Mouse (Mus musculus) embryonic facial prominence, embryonic 12.5 days (tissue): ENCODE measurements at regions not wholly inside any gene's neighbourhood (a gene's known extent, or its start where the extent isn't known, plus 50 kb on each side); places are given as distances from the start of the nearest gene placed in this dataset.

Experiments
- ATAC-seq: fragments of 200-750 bp; cut with Nextera tagmentation; 2 replicates; pipeline ENCODE4 v1.8.0; 2017; ENCODE audit not compliant: insufficient number of reproducible peaks, insufficient read depth, low FRiP score, low TSS enrichment
- H3K27ac ChIP-seq: fragments of 300-500 bp; sonication (generic); 2 replicates; pipeline ENCODE4 v1.5.1; 2016; ENCODE audit warnings: mild to moderate bottlenecking
- H3K27me3 ChIP-seq: fragments of 300-500 bp; sonication (generic); 2 replicates; pipeline ENCODE4 v1.6.1; 2016; ENCODE audit warnings: mild to moderate bottlenecking, moderate library complexity
- H3K36me3 ChIP-seq: fragments of 300-500 bp; sonication (generic); 2 replicates; pipeline ENCODE4 v1.6.1; 2016; ENCODE audit warnings: mild to moderate bottlenecking
- H3K4me1 ChIP-seq: fragments of 300-500 bp; sonication (generic); 2 replicates; pipeline ENCODE4 v1.6.1; 2016
- H3K4me2 ChIP-seq: fragments of 300-500 bp; sonication (generic); replicated peaks from 2 replicates; pipeline ENCODE4 v1.6.1; 2016; ENCODE audit warnings: mild to moderate bottlenecking, moderate library complexity
- H3K4me3 ChIP-seq: fragments of 300-500 bp; sonication (generic); 2 replicates; pipeline ENCODE4 v1.5.1; 2016; ENCODE audit warnings: mild to moderate bottlenecking
- H3K9ac ChIP-seq: fragments of 300-500 bp; sonication (generic); 2 replicates; pipeline ENCODE4 v1.6.1; 2016; ENCODE audit warnings: mild to moderate bottlenecking, moderate library complexity
- H3K9me3 ChIP-seq: fragments of 300-500 bp; sonication (generic); 2 replicates; pipeline ENCODE4 v1.6.1; 2016; ENCODE audit warnings: mild to moderate bottlenecking, moderate library complexity
- WGBS: fragments of 180-500 bp; shearing (Covaris S2); methylation state at CpG from one replicate; pipeline ENCODE4 v1.1.7; 2016; 5-methylcytosine and 5-hydroxymethylcytosine counted together

- Histone ChIP-seq H3K4me3 (no peak overlapping the region), H3K4me1 (no peaks in the 10 kb centered on the region), H3K27me3 (no peaks in the 10 kb centered on the region), H3K36me3 (no peaks in the 10 kb centered on the region), H3K9ac (no peak overlapping the region), H3K27ac (no peak overlapping the region), H3K4me2 (no peak overlapping the region), H3K9me3 (no peaks in the 10 kb centered on the region)
- no peak for ATAC-seq
- WGBS: 76% methylated on average over 2 of the region's 2 CpGs
Measured at GRCm38 (mm10) chr10:24532776-24533175, 62.5 kb upstream of the Ccn2 start.

- H3K4me2 ChIP-seq: no peak overlapping the region
- WGBS: 90% methylated on average over 11 of the region's 11 CpGs
- ATAC-seq: no peak
Measured at GRCm38 (mm10) chr10:24534901-24535300, 60.3 kb upstream of the Ccn2 start.

DNA sequence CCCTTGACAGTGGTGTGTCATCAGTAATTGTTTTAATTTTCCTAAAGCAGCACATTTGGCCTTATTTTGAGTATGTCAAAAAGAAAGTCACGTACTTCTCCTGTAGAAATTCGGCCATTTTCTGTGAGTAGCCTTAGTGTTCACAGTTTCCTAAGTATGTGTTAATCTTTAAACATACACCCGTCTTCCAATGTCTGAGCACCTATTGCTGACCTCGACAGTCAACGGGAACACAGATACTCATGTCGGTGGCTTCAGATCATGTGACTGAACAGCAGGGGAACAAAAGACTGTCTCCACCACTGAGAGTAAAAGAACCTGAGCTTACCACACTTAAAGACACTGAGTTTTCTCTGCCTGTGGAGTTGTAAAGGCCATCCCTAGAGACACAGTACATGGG is 59.8 kb upstream of the Ccn2 start:
- H3K27ac ChIP-seq: no peak overlapping the region
- no peaks in the 10 kb centered on the region for H3K9me3 ChIP-seq
- H3K9ac ChIP-seq: no peak overlapping the region
- no peak for ATAC-seq
- H3K27me3 ChIP-seq: no peaks in the 10 kb centered on the region
- no peak overlapping the region for H3K4me3 ChIP-seq
- no peak overlapping the region for H3K4me2 ChIP-seq
- H3K4me1 ChIP-seq: no peaks in the 10 kb centered on the region
- WGBS: 87% methylated on average over 6 of the region's 6 CpGs
- no peaks in the 10 kb centered on the region for H3K36me3 ChIP-seq

More at GRCm38 (mm10) chr10:24534901-24535300, 60.3 kb upstream of the Ccn2 start:
- no peaks in the 10 kb centered on the region for H3K27me3 ChIP-seq
- H3K36me3 ChIP-seq: no peaks in the 10 kb centered on the region
- no peak overlapping the region for H3K9ac ChIP-seq
- no peaks in the 10 kb centered on the region for H3K4me1 ChIP-seq
- no peak overlapping the region for H3K27ac ChIP-seq
- no peaks in the 10 kb centered on the region for H3K9me3 ChIP-seq
- no peak overlapping the region for H3K4me3 ChIP-seq

DNA sequence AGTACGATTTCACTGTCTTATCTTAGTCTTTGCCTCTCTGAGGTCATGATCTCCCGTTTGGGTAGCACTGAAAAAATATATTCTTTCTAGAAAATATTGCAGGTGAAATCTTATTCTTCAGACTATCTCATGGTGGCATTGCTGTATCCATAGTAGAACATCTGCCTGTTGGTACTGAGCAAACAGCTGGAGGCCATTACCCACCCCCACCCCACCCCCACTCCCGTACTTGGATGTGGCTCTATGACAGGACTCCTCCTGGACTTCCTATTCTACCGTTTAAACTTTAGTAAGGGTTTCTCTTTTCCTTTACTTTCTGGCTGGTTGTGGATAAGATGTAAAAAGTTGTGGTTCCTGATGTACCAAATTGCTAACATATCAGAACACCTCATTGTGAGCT is 53.3 kb upstream of the Ccn2 start:
- no peaks in the 10 kb centered on the region for H3K36me3 ChIP-seq
- H3K4me2 ChIP-seq: no peak overlapping the region
- H3K4me1 ChIP-seq: no peaks in the 10 kb centered on the region
- no peak for ATAC-seq
- H3K27ac ChIP-seq: no peak overlapping the region
- WGBS: 70% methylated on average over 4 of the region's 4 CpGs
- H3K9ac ChIP-seq: no peak overlapping the region
- H3K27me3 ChIP-seq: no peaks in the 10 kb centered on the region
- no peaks in the 10 kb centered on the region for H3K9me3 ChIP-seq
- no peak overlapping the region for H3K4me3 ChIP-seq
